8 mouse cellular contexts compared by ENCODE assay signal in the genomic region with DNA sequence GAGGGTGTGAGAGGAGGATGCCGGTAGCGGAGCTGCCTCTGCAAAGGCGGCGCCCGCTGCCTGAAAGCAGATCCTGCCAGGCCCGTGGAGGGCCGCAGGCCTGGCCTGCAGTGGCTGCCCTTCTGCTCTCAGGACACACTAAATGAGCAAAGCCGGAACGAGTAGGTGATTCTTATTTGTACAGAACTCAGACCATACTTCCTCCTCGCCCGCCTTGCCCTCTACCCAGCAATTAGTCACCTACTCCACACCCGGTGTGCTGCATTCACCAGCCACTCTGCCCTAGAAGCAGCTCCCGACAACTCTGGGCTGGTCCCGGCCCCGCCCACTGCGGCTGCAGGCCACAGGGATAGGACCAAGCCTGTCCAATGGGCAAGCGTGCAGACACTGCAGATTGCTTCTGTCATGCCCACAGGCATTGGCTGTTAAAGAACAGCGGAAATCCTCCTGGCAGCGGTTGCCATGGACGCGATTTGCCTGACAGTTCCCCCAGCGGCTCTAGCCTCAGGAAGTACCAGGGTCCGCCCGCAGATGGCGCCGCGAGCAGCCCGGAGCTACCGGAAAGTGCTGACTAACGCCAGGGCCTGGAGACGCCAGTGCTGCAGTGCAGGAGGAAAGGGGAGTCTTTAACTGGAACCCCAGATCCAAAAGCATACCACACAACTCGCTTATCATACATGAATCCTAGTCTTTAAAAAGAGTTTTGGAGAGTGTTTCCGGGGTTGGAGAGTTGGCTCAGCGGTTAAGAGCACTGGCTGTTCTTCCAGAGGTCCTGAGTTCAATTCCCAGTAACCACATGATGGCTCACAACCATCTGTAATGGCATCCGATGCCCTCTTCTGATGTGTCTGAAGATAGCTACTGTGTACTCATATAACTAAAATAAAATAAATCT. TPM values are rescaled to one million over a fixed set of nuclear protein-coding genes. Genes with fewer than 3 reads are reported as not detected.
DNase-seq lines count a peak whose midpoint lies in the region; ATAC-seq lines count a peak whose summit lies in the region.

No protein-coding gene starts in this region.

- H3K9ac ChIP-seq in hindbrain, embryonic 11.5 days (ENCODE audit: low read depth, low read length), result peak overlapping the region; percentile 63

- DNase-seq in Muller cell, postnatal 12 days (ENCODE audit: inconsistent ontology term), result peak; percentile 99
- peak; percentile 100 for DNase-seq in cerebellum, adult 9-11 months
- DNase-seq in frontal cortex, adult 2 months (ENCODE audit: extremely low spot score in 1 of 2, low spot score in 1 of 2), result peak; percentile 99 to 100
- DNase-seq in hindbrain, embryonic 11.5 days (ENCODE audit: low spot score), result peak; percentile 98
- DNase-seq in layer of hippocampus, postnatal 10 days (ENCODE audit: low spot score in 2 of 2), result peak; percentile 100
- peak; percentile 100 for DNase-seq in lung, postnatal 10 days
- DNase-seq in ovary, postnatal 36 days (ENCODE audit: low spot score), result peak; percentile 100
- DNase-seq in thymus, postnatal 25 days, result peak; percentile 100

- no peaks in the 10 kb centered on the region for H3K9me3 ChIP-seq in hindbrain, embryonic 11.5 days (ENCODE audit: control insufficient read depth, low read length)

- peak overlapping the region; percentile 49 for H3K4me2 ChIP-seq in hindbrain, embryonic 11.5 days (replicated peaks; ENCODE audit: low read depth, low read length)

- peaks cover 4% of the 10 kb centered on the region; the same call in 1 of the 2 replicates for H3K4me1 ChIP-seq in hindbrain, embryonic 11.5 days (replicated peaks; ENCODE audit: control insufficient read depth, insufficient read depth, low read length)

- no peak overlapping the region for H3K27ac ChIP-seq in hindbrain, embryonic 11.5 days (ENCODE audit: low read depth, low read length)

- peak overlapping the region; percentile 31 for H3K4me3 ChIP-seq in hindbrain, embryonic 11.5 days (ENCODE audit: low read depth, low read length)

- H3K36me3 ChIP-seq in hindbrain, embryonic 11.5 days (ENCODE audit: control insufficient read depth, insufficient read depth, low read length), result no peaks in the 10 kb centered on the region

- no peaks in the 10 kb centered on the region for H3K27me3 ChIP-seq in hindbrain, embryonic 11.5 days (ENCODE audit: control insufficient read depth, insufficient read depth, low read length)

- peak; percentile 99 for ATAC-seq in hindbrain, embryonic 11.5 days (ENCODE audit: low FRiP score)

- WGBS in hindbrain, embryonic 11.5 days, result 3% methylated on average over 35 of the region's 35 CpGs

RNA-seq across cellular contexts. Expression of a gene that starts 21.2 kb away (rescaled TPM):
- polyA plus RNA-seq in frontal cortex, adult 2 months (2012; rRNA removed), result 83.5 and 83.6 TPM in 2 replicates
- polyA plus RNA-seq in hindbrain, embryonic 11.5 days (2014; fragmentation: Nextera tagmentation; extraction: Ambion mirVana), result 18.3 and 18.8 TPM in 2 replicates
- 10 to 100 TPM; 84.0 to 91.4 TPM for total RNA-seq in layer of hippocampus, postnatal 10 days (2021)
